Mouse (Mus musculus) midbrain, embryonic 14.5 days (tissue): ENCODE measurements around the gene S100pbp. TPM values are rescaled to one million over a fixed set of nuclear protein-coding genes. Genes with fewer than 3 reads are reported as not detected.
A peak's percentile ranks its signal among the peaks of the same experiment; 100 is the strongest.

Experiments used
- ATAC-seq: fragments of 200-750 bp; cut with Nextera tagmentation; 2 replicates; pipeline ENCODE4 v1.8.0; 2017; ENCODE audit warnings: moderate number of reproducible peaks, moderate library complexity; ENCODE audit not compliant: low FRiP score, low TSS enrichment
- DNase-seq: peaks from one replicate; pipeline ENCODE4 v3.0.0-alpha.2; 2015
- H3K27ac ChIP-seq: fragments of 300-500 bp; sonication (generic); replicated peaks from 2 replicates; pipeline ENCODE4 v1.5.1; 2014; ENCODE audit warnings: mild to moderate bottlenecking, low read depth, low read length, moderate library complexity
- H3K27me3 ChIP-seq: fragments of 300-500 bp; sonication (generic); 2 replicates; pipeline ENCODE4 v1.6.1; 2014; ENCODE audit warnings: low read length, control low read depth, mixed read lengths; ENCODE audit not compliant: control insufficient read depth, insufficient read depth
- H3K36me3 ChIP-seq: fragments of 300-500 bp; sonication (generic); 2 replicates; pipeline ENCODE4 v1.6.1; 2014; ENCODE audit warnings: low read length, control low read depth; ENCODE audit not compliant: control insufficient read depth, insufficient read depth
- H3K4me1 ChIP-seq: fragments of 300-500 bp; sonication (generic); 2 replicates; pipeline ENCODE4 v1.6.1; 2014; ENCODE audit warnings: mild to moderate bottlenecking, antibody characterized with exemption, low read length, control low read depth; ENCODE audit not compliant: control insufficient read depth, insufficient read depth
- H3K4me2 ChIP-seq: fragments of 300-500 bp; sonication (generic); 2 replicates; pipeline ENCODE4 v1.6.1; 2014; ENCODE audit warnings: mild to moderate bottlenecking, low read length, moderate library complexity
- H3K4me3 ChIP-seq: fragments of 300-500 bp; sonication (generic); replicated peaks from 2 replicates; pipeline ENCODE4 v1.5.1; 2014; ENCODE audit warnings: low read depth, low read length
- H3K9ac ChIP-seq: fragments of 300-500 bp; sonication (generic); replicated peaks from 2 replicates; pipeline ENCODE4 v1.6.1; 2014; ENCODE audit warnings: mild to moderate bottlenecking, low read length, moderate library complexity
- H3K9me3 ChIP-seq: fragments of 300-500 bp; sonication (generic); 2 replicates; pipeline ENCODE4 v1.6.1; 2016; ENCODE audit warnings: low read length, control low read depth, mixed read lengths; ENCODE audit not compliant: control insufficient read depth
- WGBS: fragments of 180-500 bp; shearing (Covaris S2); extraction: QIAGEN DNeasy Blood & Tissue Kit; methylation state at CpG from one replicate; pipeline ENCODE4 v1.1.7; 2014; 5-methylcytosine and 5-hydroxymethylcytosine counted together
- polyA plus RNA-seq: library from polyadenylated mRNA; unstranded; fragments of >200 nt; fragmentation: Nextera tagmentation; extraction: Ambion mirVana; gene quantifications from 2 replicates; pipeline ENCODE4 v1.2.1, GENCODE M21; 2014

The S100pbp gene
- polyA plus RNA-seq, 1 experiment from 2014 or later: 23.7 TPM

DNA sequence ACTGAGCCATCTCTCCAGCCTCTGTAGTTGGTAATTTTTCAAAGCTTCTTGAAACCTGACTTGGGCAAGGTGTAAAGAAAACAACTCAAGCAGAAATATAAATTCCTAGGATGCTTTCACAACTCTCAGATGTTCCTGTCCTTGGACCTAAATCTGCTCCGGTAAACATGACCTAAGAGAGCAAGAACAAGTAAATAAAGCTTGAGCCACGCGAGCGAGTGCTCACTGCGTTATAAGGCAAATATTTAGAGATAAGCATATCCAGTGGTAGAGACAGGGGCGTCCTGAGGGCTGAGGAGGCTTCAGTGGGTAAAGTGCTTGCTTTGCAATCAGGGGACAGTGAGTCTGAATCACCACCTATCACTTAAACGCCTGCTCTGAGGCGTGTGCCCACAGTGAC lies 17.3 kb upstream of the S100pbp start:
- ATAC-seq: no peak
- Histone ChIP-seq H3K4me1 (no peaks in the 10 kb centered on the region), H3K4me2 (no peak overlapping the region), H3K9ac (no peak overlapping the region), H3K4me3 (no peak overlapping the region), H3K9me3 (no peaks in the 10 kb centered on the region), H3K36me3 (peaks cover 87% of the 10 kb centered on the region), H3K27me3 (no peaks in the 10 kb centered on the region), H3K27ac (no peak overlapping the region)
- 96% methylated on average over 8 of the region's 8 CpGs for WGBS
- DNase-seq: no peak

DNA sequence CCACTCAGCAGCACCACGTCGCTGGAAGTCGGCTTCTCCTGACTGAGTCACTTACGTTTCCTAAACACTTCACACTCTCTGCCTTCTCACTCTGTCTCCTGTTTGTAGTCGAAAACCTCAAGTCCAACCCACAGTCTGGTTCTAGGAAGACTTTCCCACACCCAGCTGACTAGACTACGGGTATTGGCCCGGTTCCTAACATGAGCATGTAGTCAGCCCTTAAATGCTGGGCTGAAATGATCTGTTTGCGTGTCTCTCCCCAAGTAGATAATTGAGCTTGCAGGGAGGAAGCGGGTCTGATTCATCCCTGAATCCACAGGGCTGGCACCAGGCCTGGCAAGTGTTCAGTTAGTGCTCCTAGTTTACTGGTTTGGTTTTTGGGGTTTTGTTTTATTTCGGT lies 15.1 kb upstream of the S100pbp start:
- no peak overlapping the region for H3K4me3 ChIP-seq
- H3K36me3 ChIP-seq: peaks cover 89% of the 10 kb centered on the region

DNA sequence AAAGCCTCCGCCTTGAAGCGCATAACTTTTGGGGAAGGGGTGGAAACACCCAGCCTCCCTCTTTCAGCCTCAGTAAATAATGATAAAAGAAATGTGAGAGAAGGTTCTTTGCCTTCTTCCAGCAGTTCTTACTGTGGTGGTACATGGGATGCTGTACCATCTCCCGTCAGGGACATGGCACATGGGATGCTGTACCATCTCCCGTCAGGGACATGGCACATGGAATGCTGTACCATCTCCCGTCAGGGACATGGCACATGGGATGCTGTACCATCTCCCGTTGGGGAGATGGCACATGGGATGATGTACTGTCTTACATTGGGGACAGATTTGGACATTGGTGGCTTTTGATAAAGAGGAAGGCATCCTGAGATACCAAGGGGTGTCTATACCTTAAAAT lies 8.0 kb upstream of the S100pbp start:
- 96% methylated on average over 6 of the region's 6 CpGs for WGBS
- ATAC-seq (no peak), DNase-seq (no peak)
- Histone ChIP-seq H3K4me3 (no peak overlapping the region), H3K4me2 (no peak overlapping the region), H3K36me3 (peaks cover 73% of the 10 kb centered on the region), H3K4me1 (no peaks in the 10 kb centered on the region), H3K9me3 (no peaks in the 10 kb centered on the region), H3K27ac (no peak overlapping the region), H3K27me3 (no peaks in the 10 kb centered on the region), H3K9ac (no peak overlapping the region)

More for the DNA sequence above, 15.1 kb upstream of the S100pbp start:
- H3K4me2 ChIP-seq: no peak overlapping the region
- H3K9ac ChIP-seq: no peak overlapping the region
- H3K9me3 ChIP-seq: no peaks in the 10 kb centered on the region
- ATAC-seq (no peak), DNase-seq (no peak)
- H3K27me3 ChIP-seq: no peaks in the 10 kb centered on the region
- H3K4me1 ChIP-seq: no peaks in the 10 kb centered on the region
- H3K27ac ChIP-seq: no peak overlapping the region
- 95% methylated on average over 10 of the region's 10 CpGs for WGBS

DNA sequence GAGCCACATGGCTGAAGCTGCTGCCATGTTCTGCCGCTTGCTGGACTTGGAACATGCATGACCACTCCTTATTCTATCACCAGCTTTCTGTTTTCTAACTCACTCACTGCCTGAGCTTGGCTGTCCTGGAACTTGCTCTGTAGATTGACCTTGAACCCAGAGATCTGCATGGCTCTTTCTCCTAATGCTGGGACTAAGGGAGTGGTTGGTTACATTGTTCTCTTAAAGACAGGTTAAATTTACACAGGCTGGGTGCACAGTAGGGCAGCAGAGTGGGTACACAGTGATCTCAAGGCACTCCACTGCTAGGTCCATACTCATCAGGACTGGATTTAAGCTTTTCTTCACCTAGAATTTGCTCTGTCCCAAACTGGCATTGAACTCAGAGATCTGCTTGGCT lies 4.8 kb upstream of the S100pbp start:
- no peaks in the 10 kb centered on the region for H3K9me3 ChIP-seq
- no peak overlapping the region for H3K4me2 ChIP-seq
- no peak overlapping the region for H3K4me3 ChIP-seq
- H3K4me1 ChIP-seq: peaks cover 10% of the 10 kb centered on the region
- H3K9ac ChIP-seq: no peak overlapping the region
- no peak overlapping the region for H3K27ac ChIP-seq
- DNase-seq (no peak), ATAC-seq (no peak)
- H3K27me3 ChIP-seq: no peaks in the 10 kb centered on the region
- H3K36me3 ChIP-seq: peaks cover 44% of the 10 kb centered on the region
- 93% methylated on average over 1 of the region's 1 CpGs for WGBS

DNA sequence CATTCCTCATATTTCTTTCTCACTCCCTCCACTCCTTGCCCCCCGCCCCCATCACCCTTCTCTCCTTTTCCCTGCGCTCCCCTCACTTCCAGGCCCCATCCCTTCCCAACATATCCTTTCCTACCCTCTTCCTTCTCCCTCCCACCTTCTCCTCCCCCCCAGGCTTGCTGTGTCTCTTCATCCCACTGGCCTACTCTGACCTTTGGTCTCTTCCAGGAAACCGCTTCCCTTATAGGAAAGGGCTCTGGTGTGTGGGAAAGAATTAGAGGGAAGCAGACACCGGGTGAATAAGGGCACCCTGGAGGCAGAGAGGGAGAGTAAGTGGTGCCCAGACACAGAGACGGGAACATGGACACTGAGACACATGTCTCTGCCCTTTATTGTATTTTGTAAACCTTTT lies 2.2 kb upstream of the S100pbp start:
- H3K9ac ChIP-seq: 0 out of 2 replicates have a peak overlapping the region, but pooled peaks have one; percentile 14
- no peak overlapping the region for H3K4me3 ChIP-seq
- no peaks in the 10 kb centered on the region for H3K27me3 ChIP-seq
- H3K36me3 ChIP-seq: peaks cover 23% of the 10 kb centered on the region
- ATAC-seq: no peak
- peaks cover 10% of the 10 kb centered on the region for H3K4me1 ChIP-seq
- no peak overlapping the region for H3K27ac ChIP-seq
- no peak overlapping the region for H3K4me2 ChIP-seq
- 86% methylated on average over 5 of the region's 5 CpGs for WGBS
- H3K9me3 ChIP-seq: no peaks in the 10 kb centered on the region
- no peak for DNase-seq

DNA sequence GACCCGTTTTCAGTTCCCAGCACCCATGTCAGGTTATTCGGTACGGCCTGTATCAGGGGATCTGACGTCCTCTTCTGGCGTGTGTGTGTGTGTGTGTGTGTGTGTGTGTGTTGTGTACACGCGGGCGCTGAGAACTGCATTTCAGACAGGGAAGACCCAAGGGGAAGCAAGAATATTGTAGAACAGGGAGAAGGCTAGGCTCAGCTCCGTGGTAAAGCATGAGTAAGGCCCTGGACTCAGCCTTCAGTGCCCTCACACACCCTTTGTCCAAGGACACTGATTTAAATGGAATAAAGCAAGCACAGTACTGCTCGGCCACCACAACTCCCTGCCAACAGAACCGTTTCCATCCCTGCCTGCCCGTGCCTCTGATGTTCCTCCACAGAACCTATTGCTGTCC lies 1.0 kb upstream of the S100pbp start:
- 2% methylated on average over 12 of the region's 12 CpGs for WGBS
- H3K27me3 ChIP-seq: no peaks in the 10 kb centered on the region
- ATAC-seq: no peak
- no peak for DNase-seq
- H3K4me1 ChIP-seq: peaks cover 10% of the 10 kb centered on the region
- H3K9ac ChIP-seq: peak overlapping the region; percentile 64
- peak overlapping the region; percentile 89 for H3K4me2 ChIP-seq
- peaks cover 11% of the 10 kb centered on the region; the same call in 1 of the 2 replicates for H3K36me3 ChIP-seq
- peak overlapping the region; percentile 85 for H3K27ac ChIP-seq
- peak overlapping the region; percentile 80 for H3K4me3 ChIP-seq
- no peaks in the 10 kb centered on the region for H3K9me3 ChIP-seq

DNA sequence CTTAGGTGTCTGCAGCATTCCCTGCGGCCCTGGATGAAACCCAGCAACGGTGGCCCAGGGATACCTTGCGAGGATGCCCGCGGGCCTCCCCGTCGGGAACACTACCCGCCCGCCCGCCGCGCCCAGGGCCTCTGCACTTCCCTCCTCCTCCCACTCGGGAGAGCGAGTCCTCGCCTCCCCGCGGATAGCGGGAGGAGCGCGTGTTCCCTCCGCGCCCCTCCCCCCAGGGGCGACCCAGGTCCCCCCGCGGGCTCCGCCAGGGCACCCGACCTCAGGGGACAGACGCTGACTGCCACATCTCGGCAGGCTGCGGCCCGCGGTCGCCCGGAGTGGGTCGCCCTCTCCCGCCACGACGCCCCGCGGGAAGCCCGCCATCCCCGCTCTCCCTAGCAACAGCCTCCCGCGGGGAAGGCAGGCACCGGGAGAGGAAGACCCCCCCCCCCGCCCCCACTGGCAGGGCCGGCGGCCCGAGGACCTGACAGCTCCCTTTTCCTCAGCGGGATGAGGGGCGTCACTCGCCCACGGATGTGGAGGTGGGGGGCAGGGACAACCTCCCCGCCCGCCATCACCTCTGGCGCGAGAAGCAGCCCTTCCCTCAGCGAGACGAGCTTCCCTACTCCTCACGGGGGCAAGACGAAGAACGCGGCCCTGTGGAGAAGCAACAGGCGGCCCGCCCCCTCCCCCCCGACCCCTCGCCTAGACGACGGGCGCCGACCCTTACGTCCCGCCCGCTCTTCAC lies 555 bp downstream of the S100pbp start:
- H3K9me3 ChIP-seq: no peaks in the 10 kb centered on the region
- ATAC-seq (peak; percentile 38), DNase-seq (peak; percentile 74)
- peak overlapping the region; percentile 73 for H3K9ac ChIP-seq
- WGBS: under 1% methylated on average over 63 of the region's 74 CpGs
- H3K4me1 ChIP-seq: peaks cover 10% of the 10 kb centered on the region
- H3K4me3 ChIP-seq: peak overlapping the region; percentile 80
- no peaks in the 10 kb centered on the region for H3K27me3 ChIP-seq
- H3K4me2 ChIP-seq: peak overlapping the region; percentile 70
- H3K36me3 ChIP-seq: peaks cover 2% of the 10 kb centered on the region; the same call in 1 of the 2 replicates
- peak overlapping the region; percentile 85 for H3K27ac ChIP-seq

DNA sequence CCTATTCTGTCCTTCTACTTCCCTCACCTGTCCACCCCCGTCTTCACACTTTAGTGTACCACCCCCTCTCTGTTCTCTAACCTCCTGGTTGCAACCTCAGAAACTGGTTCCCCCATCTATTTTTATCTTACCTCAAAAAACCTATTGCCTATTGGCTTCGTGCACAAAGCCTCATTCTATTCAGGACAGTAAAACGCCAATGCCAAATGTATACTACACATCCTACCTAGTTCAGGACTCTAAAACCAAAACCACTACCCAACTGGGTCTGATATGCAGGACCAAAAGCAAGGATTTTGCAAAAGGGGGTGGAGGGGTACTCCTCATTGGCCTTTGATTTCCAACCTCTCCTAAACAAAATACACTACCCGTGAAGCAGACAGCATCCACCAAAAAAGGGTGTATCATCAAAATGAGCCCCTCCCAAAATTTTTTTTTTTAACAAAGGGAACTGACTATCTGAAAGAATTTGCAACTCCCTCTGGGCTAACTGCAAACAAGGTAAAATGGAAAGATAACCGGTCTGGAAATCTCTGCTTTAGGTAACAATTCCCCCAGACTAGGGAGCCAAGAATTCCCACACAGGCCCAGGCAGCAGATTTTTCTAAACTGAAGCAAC lies 1.4 kb downstream of the S100pbp start:
- ATAC-seq (no peak), DNase-seq (no peak)
- WGBS: 37% methylated on average over 5 of the region's 5 CpGs
- Histone ChIP-seq H3K27ac (no peak overlapping the region), H3K27me3 (no peaks in the 10 kb centered on the region), H3K36me3 (no peaks in the 10 kb centered on the region), H3K9ac (peak overlapping the region; percentile 73; the same call in 1 of the 2 replicates), H3K4me2 (peak overlapping the region; percentile 70), H3K9me3 (no peaks in the 10 kb centered on the region), H3K4me3 (peak overlapping the region; percentile 80), H3K4me1 (peaks cover 10% of the 10 kb centered on the region)

DNA sequence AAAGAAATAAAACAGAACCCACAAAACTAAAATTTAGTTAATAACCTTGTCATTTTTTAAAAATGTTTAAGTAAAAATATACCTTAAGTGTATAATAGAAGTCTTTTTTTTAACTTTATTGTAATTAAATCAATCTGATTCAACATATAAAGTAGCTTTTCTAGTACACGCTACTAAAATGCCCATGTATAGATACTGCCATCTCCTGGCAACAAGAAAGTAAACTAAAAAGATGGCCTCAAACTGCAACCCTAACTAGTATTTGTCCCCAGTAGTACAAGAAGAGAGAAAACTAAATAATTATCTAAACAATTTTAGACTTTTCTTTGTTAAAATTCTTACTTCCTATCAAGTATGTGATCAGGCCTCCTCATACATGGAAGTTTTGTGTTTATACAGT lies 10.0 kb downstream of the S100pbp start:
- WGBS: 52% methylated on average over 1 of the region's 1 CpGs
- Histone ChIP-seq H3K4me2 (no peak overlapping the region), H3K4me1 (no peaks in the 10 kb centered on the region), H3K27me3 (no peaks in the 10 kb centered on the region), H3K9ac (no peak overlapping the region), H3K27ac (no peak overlapping the region), H3K4me3 (no peak overlapping the region), H3K9me3 (no peaks in the 10 kb centered on the region), H3K36me3 (peaks cover 49% of the 10 kb centered on the region)
- ATAC-seq (no peak), DNase-seq (peak; percentile 53)
